Comparison of ENCODE assay signal across 8 mouse cellular contexts in genomic region chr9:107611456-107612190, GRCm38 (mm10). TPM values are rescaled to one million over a fixed set of nuclear protein-coding genes. Genes with fewer than 3 reads are reported as not detected.
DNase-seq lines count a peak whose midpoint lies in the region; ATAC-seq and TF ChIP-seq lines count a peak whose summit lies in the region.

No protein-coding gene starts in this region.

- no peak for TF ChIP-seq EP300 in lung, postnatal 0 days (IDR thresholded peaks at IDR 0.05)

- H3K4me1 ChIP-seq in lung, postnatal 0 days (ENCODE audit: insufficient read depth, low read depth, low read length) = peaks cover 18% of the 10 kb centered on the region
- peaks cover 13% of the 10 kb centered on the region for H3K4me1 ChIP-seq in forebrain, embryonic 16.5 days (replicated peaks; ENCODE audit: control insufficient read depth, insufficient read depth, low read length)
- peaks cover 63% of the 10 kb centered on the region for H3K4me1 ChIP-seq in limb, embryonic 12.5 days (replicated peaks)
- peaks cover 30% of the 10 kb centered on the region for H3K4me1 ChIP-seq in small intestine, adult 2 months (ENCODE audit: control insufficient read depth, insufficient read depth, insufficient read length, low read length)

- H3K4me3 ChIP-seq in lung, postnatal 0 days (ENCODE audit: low read depth, low read length) = no peak overlapping the region
- peak overlapping the region; percentile 46 for H3K4me3 ChIP-seq in forebrain, embryonic 16.5 days (replicated peaks; ENCODE audit: low read length)
- peak overlapping the region; percentile 39 for H3K4me3 ChIP-seq in limb, embryonic 12.5 days (replicated peaks)
- peak overlapping the region; percentile 44 for H3K4me3 ChIP-seq in small intestine, adult 2 months (ENCODE audit: low read depth, low read length)

- H3K27ac ChIP-seq in lung, postnatal 0 days (ENCODE audit: low read length) = peak overlapping the region; percentile 96
- H3K27ac ChIP-seq in forebrain, embryonic 16.5 days (ENCODE audit: low read length) = peak overlapping the region; percentile 98
- peak overlapping the region; percentile 91 for H3K27ac ChIP-seq in limb, embryonic 12.5 days
- H3K27ac ChIP-seq in small intestine, adult 2 months (ENCODE audit: insufficient read depth, low read depth, low read length) = peak overlapping the region; percentile 91

- DNase-seq in lung, postnatal 0 days (ENCODE audit: low spot score) = peak; percentile 50
- no peak for DNase-seq in lung, adult 18-20 months
- no peak for DNase-seq in urinary bladder, adult 2 months (ENCODE audit: low spot score)
- no peak for DNase-seq in thymus, postnatal 4 days
- DNase-seq in lung, postnatal 36 days = no peak

- H3K36me3 ChIP-seq in lung, postnatal 0 days (ENCODE audit: insufficient read depth, low read length) = peaks cover 22% of the 10 kb centered on the region
- peaks cover 18% of the 10 kb centered on the region for H3K36me3 ChIP-seq in forebrain, embryonic 16.5 days (ENCODE audit: control insufficient read depth, insufficient read depth)
- peaks cover 33% of the 10 kb centered on the region for H3K36me3 ChIP-seq in limb, embryonic 12.5 days
- H3K36me3 ChIP-seq in small intestine, adult 2 months (ENCODE audit: control insufficient read depth, insufficient read depth, low read length) = peaks cover 25% of the 10 kb centered on the region

- 42% methylated on average over 6 of the region's 6 CpGs for WGBS in lung, postnatal 0 days
- WGBS in forebrain, embryonic 16.5 days = 57% methylated on average over 6 of the region's 6 CpGs
- 79% methylated on average over 6 of the region's 6 CpGs for WGBS in limb, embryonic 12.5 days
- 43% methylated on average over 6 of the region's 6 CpGs for WGBS in small intestine, adult 2 months

- H3K9me3 ChIP-seq in lung, postnatal 0 days (ENCODE audit: low read length) = no peaks in the 10 kb centered on the region
- no peaks in the 10 kb centered on the region for H3K9me3 ChIP-seq in forebrain, embryonic 16.5 days (ENCODE audit: control insufficient read depth, low read length)
- H3K9me3 ChIP-seq in limb, embryonic 12.5 days = no peaks in the 10 kb centered on the region

- no peak for ATAC-seq in lung, postnatal 0 days
- ATAC-seq in forebrain, embryonic 16.5 days = no peak
- no peak; the same call in none of the 2 replicates for ATAC-seq in limb, embryonic 12.5 days (ENCODE audit: insufficient number of reproducible peaks, insufficient read depth, low FRiP score, low TSS enrichment, low read depth)

- TF ChIP-seq CTCF in lung, postnatal 0 days (IDR thresholded peaks at IDR 0.05) = no peak
- TF ChIP-seq CTCF in small intestine, adult 2 months (IDR thresholded peaks at IDR 0.05; ENCODE audit: extremely low read depth, insufficient read length, insufficient replicate concordance, low read depth, low read length) = no peak

- peak overlapping the region; percentile 29 for H3K9ac ChIP-seq in lung, postnatal 0 days (replicated peaks; ENCODE audit: low read depth)
- peak overlapping the region; percentile 90 for H3K9ac ChIP-seq in forebrain, embryonic 16.5 days (replicated peaks; ENCODE audit: low read depth, low read length)
- H3K9ac ChIP-seq in limb, embryonic 12.5 days (replicated peaks) = peak overlapping the region; percentile 60; the same call in 1 of the 2 replicates

- TF ChIP-seq POLR2A in small intestine, adult 2 months (IDR thresholded peaks at IDR 0.05; ENCODE audit: low read depth, low read length) = no peak

- H3K4me2 ChIP-seq in lung, postnatal 0 days (replicated peaks; ENCODE audit: low read depth, low read length) = peak overlapping the region; percentile 61
- H3K4me2 ChIP-seq in forebrain, embryonic 16.5 days (ENCODE audit: low read length) = peak overlapping the region; percentile 85
- peak overlapping the region; percentile 70 for H3K4me2 ChIP-seq in limb, embryonic 12.5 days

- H3K27me3 ChIP-seq in lung, postnatal 0 days (replicated peaks; ENCODE audit: insufficient read depth, low read length) = no peaks in the 10 kb centered on the region
- H3K27me3 ChIP-seq in forebrain, embryonic 16.5 days (replicated peaks; ENCODE audit: control insufficient read depth, insufficient read depth, low read length) = no peaks in the 10 kb centered on the region
- H3K27me3 ChIP-seq in limb, embryonic 12.5 days = no peaks in the 10 kb centered on the region
- H3K27me3 ChIP-seq in small intestine, adult 2 months (ENCODE audit: control insufficient read depth, insufficient read depth, low read length) = no peaks in the 10 kb centered on the region

RNA-seq across cellular contexts. Expression of gene Sema3b, which starts 2.6 kb away (rescaled TPM):
- 31.9 and 34.3 TPM in 2 replicates for polyA plus RNA-seq in lung, postnatal 0 days (2015; fragmentation: Nextera tagmentation; extraction: Ambion mirVana)
- polyA plus RNA-seq in forebrain, embryonic 16.5 days (2015; fragmentation: Nextera tagmentation; extraction: Ambion mirVana) = 2.3 and 3.0 TPM in 2 replicates
- polyA plus RNA-seq in limb, embryonic 12.5 days (2016; fragmentation: Nextera tagmentation; extraction: Ambion mirVana) = 8.1 and 9.1 TPM in 2 replicates
- polyA plus RNA-seq in small intestine, adult 2 months (2012; rRNA removed) = 33.5 and 55.4 TPM in 2 replicates
- 57.1 and 71.0 TPM in 2 replicates for polyA plus RNA-seq in urinary bladder, adult 2 months (2012; rRNA removed)

RNA-seq across cellular contexts. Expression of gene Gnai2, which starts 23.5 kb away (rescaled TPM):
- polyA plus RNA-seq in lung, postnatal 0 days (2015; fragmentation: Nextera tagmentation; extraction: Ambion mirVana) = 414 and 417 TPM in 2 replicates
- polyA plus RNA-seq in forebrain, embryonic 16.5 days (2015; fragmentation: Nextera tagmentation; extraction: Ambion mirVana) = 299 and 316 TPM in 2 replicates
- 400 and 416 TPM in 2 replicates for polyA plus RNA-seq in limb, embryonic 12.5 days (2016; fragmentation: Nextera tagmentation; extraction: Ambion mirVana)
- polyA plus RNA-seq in small intestine, adult 2 months (2012; rRNA removed) = 264 and 501 TPM in 2 replicates
- polyA plus RNA-seq in urinary bladder, adult 2 months (2012; rRNA removed) = 449 and 465 TPM in 2 replicates

RNA-seq across cellular contexts. Expression of gene Ifrd2, which starts 24.2 kb away (rescaled TPM):
- polyA plus RNA-seq in lung, postnatal 0 days (2015; fragmentation: Nextera tagmentation; extraction: Ambion mirVana) = 22.4 and 24.1 TPM in 2 replicates
- polyA plus RNA-seq in forebrain, embryonic 16.5 days (2015; fragmentation: Nextera tagmentation; extraction: Ambion mirVana) = 14.4 and 16.8 TPM in 2 replicates
- polyA plus RNA-seq in limb, embryonic 12.5 days (2016; fragmentation: Nextera tagmentation; extraction: Ambion mirVana) = 38.5 and 40.2 TPM in 2 replicates
- polyA plus RNA-seq in small intestine, adult 2 months (2012; rRNA removed) = 33.2 and 55.4 TPM in 2 replicates
- 31.3 and 36.0 TPM in 2 replicates for polyA plus RNA-seq in urinary bladder, adult 2 months (2012; rRNA removed)

RNA-seq across cellular contexts. Expression of gene Hyal3, which starts 31.0 kb away (rescaled TPM):
- 1.7 and 2.2 TPM in 2 replicates for polyA plus RNA-seq in lung, postnatal 0 days (2015; fragmentation: Nextera tagmentation; extraction: Ambion mirVana)
- polyA plus RNA-seq in forebrain, embryonic 16.5 days (2015; fragmentation: Nextera tagmentation; extraction: Ambion mirVana) = 1.4 TPM in 2 replicates
- polyA plus RNA-seq in limb, embryonic 12.5 days (2016; fragmentation: Nextera tagmentation; extraction: Ambion mirVana) = 1.3 and 1.4 TPM in 2 replicates
- polyA plus RNA-seq in small intestine, adult 2 months (2012; rRNA removed) = 0.52 and 0.89 TPM in 2 replicates
- polyA plus RNA-seq in urinary bladder, adult 2 months (2012; rRNA removed) = 0.50 and 0.52 TPM in 2 replicates

RNA-seq across cellular contexts. Expression of gene Naa80, which starts 32.9 kb away (rescaled TPM):
- polyA plus RNA-seq in lung, postnatal 0 days (2015; fragmentation: Nextera tagmentation; extraction: Ambion mirVana) = 17.9 and 22.0 TPM in 2 replicates
- 16.2 and 16.9 TPM in 2 replicates for polyA plus RNA-seq in forebrain, embryonic 16.5 days (2015; fragmentation: Nextera tagmentation; extraction: Ambion mirVana)
- polyA plus RNA-seq in limb, embryonic 12.5 days (2016; fragmentation: Nextera tagmentation; extraction: Ambion mirVana) = 14.3 and 16.1 TPM in 2 replicates
- 26.3 and 46.3 TPM in 2 replicates for polyA plus RNA-seq in small intestine, adult 2 months (2012; rRNA removed)
- 24.6 and 37.3 TPM in 2 replicates for polyA plus RNA-seq in urinary bladder, adult 2 months (2012; rRNA removed)

Comparison
In these comparisons a context has a peak if more than half of its experiments do, and no peak if none do; other contexts are left out.
1. H3K9ac ChIP-seq: peak in every context shown above with its lines; median percentile 90 in forebrain, embryonic 16.5 days; 60 in limb, embryonic 12.5 days; 29 in lung, postnatal 0 days.